Mouse (Mus musculus): ENCODE results near the gene Krt28. TPM values are rescaled to one million over a fixed set of nuclear protein-coding genes. Genes with fewer than 3 reads are reported as not detected.

Krt28 gene
- polyA plus RNA-seq, 1 experiment from 2014 or later = 0.45 TPM

DNA sequence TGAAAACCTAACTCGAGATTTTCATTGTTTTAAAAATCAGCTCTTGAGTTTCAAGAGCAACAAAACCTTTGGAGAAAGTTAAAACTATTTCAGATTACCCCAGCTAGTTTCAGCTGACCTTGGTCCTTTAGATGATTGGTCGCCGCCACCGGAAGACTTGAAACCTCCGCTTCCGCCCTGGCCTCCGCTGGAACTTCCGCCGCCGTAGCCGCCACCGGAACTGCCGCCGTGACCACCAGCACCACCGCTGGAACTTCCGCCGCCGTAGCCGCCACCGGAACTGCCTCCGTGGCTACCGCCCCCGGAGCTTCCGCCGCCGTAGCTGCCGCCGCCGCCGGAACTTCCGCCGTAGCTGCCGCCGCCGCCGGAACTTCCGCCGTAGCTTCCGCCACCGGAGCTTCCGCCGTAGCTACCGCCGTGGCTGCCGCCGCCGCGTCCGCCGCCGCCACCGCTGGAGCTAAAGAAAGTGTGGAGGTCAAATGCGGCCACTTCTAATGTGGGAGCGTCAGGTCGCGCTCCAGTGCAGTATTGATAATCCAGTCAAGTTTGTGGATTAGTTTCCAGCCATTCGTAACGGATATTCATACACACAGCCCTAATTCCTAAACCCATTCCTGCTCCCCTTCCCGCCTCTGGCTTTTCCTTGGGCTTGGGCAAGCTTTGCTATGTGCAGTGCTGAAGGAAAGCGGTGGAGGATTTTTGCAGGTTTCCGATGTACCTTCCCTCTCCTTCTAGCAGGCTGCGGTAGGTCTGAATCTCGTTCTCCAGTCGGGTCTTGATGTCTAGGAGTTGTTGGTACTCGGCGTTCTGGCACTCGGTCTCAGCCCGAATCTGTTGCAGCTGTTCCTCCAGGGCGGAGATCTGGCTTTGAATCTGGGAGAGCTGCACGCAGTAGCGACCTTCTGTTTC is 11.4 kb upstream of the Krt28 start:
- peak overlapping the region; percentile 71 for H3K9ac ChIP-seq (ENCODE audit: low read length)
- no peaks in the 10 kb centered on the region for H3K27me3 ChIP-seq (ENCODE audit: control insufficient read depth, insufficient read depth, low read length)
- WGBS = 2% methylated on average over 71 of the region's 71 CpGs
- no peaks in the 10 kb centered on the region; the same call in 1 of the 2 replicates for H3K36me3 ChIP-seq (ENCODE audit: control insufficient read depth, insufficient read depth, low read length)
- H3K4me2 ChIP-seq (ENCODE audit: low read depth, low read length, severe bottlenecking) = peak overlapping the region; percentile 77
- peak; percentile 90 for ATAC-seq (replicated peaks; ENCODE audit: low FRiP score)
- peak overlapping the region; percentile 96 for H3K27ac ChIP-seq (ENCODE audit: low read depth, low read length)
- no peaks in the 10 kb centered on the region for H3K9me3 ChIP-seq (ENCODE audit: control insufficient read depth, low read length)
- DNase-seq (ENCODE audit: low spot score) = peak; percentile 95
- no peaks in the 10 kb centered on the region; the same call in 1 of the 2 replicates for H3K4me1 ChIP-seq (replicated peaks; ENCODE audit: control insufficient read depth, insufficient read depth, low read length)
- H3K4me3 ChIP-seq (ENCODE audit: low read depth, low read length) = peak overlapping the region; percentile 57

DNA sequence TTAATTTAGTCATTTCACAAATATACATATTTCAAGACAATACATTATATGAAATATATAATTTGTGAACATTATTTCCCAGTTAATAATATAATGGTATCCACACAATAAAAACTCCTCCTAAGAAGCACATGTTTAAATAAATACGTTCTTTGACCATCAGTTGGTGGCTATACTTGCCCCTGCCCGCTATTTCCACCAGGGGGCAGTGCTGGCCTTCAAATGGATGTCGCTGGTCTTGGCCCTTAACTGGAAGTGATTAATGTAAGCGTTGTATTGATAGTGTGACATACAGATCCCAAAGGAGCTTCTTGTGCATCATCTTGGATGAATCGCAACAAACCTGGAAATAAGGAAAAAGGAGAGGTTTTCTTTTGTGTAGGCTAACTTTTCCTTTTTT is 4.9 kb upstream of the Krt28 start:
- Histone ChIP-seq H3K4me1 (replicated peaks; ENCODE audit: control insufficient read depth, insufficient read depth, low read length) (no peaks in the 10 kb centered on the region), H3K27me3 (ENCODE audit: control insufficient read depth, insufficient read depth, low read length) (no peaks in the 10 kb centered on the region), H3K4me2 (ENCODE audit: low read depth, low read length, severe bottlenecking) (no peak overlapping the region), H3K9me3 (ENCODE audit: control insufficient read depth, low read length) (no peaks in the 10 kb centered on the region), H3K27ac (ENCODE audit: low read depth, low read length) (no peak overlapping the region), H3K9ac (ENCODE audit: low read length) (no peak overlapping the region), H3K4me3 (ENCODE audit: low read depth, low read length) (no peak overlapping the region), H3K36me3 (ENCODE audit: control insufficient read depth, insufficient read depth, low read length) (no peaks in the 10 kb centered on the region)
- DNase-seq (ENCODE audit: low spot score) (peak; percentile 84), ATAC-seq (replicated peaks; ENCODE audit: low FRiP score) (no peak)
- WGBS = 13% methylated on average over 5 of the region's 5 CpGs

DNA sequence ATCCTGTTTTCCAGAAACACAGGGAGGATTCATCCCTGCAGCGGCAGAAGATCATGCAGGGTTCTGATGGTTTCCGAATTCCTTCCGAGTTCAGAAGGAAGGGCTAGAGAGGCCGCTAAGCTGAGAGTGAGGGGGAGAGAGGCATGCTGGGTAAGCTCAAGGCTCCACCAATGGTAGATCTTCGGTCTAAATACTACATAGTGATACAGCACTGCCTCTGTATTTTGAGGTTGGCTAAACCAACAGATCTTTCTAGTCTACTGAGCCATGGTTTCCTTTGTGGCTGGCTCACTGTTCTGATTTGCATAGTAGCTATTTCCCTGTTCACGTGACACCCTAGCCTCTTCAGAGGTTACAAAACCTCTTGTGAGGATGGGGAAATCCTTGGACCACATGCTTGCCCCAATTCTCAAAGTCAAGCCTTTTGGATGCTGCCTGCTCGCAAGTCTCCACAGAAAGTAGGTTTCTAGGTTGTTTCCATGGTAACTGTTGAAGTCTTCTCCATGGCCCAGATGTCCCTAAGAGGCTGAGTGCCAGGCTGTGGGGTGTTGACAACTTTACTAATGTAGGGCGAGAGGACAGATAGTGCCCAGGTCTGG is 4.8 kb downstream of the Krt28 start:
- no peak overlapping the region for H3K4me3 ChIP-seq (ENCODE audit: low read depth, low read length)
- WGBS = 90% methylated on average over 8 of the region's 8 CpGs
- no peak overlapping the region for H3K4me2 ChIP-seq (ENCODE audit: low read depth, low read length, severe bottlenecking)
- H3K9me3 ChIP-seq (ENCODE audit: control insufficient read depth, low read length) = no peaks in the 10 kb centered on the region
- no peaks in the 10 kb centered on the region for H3K4me1 ChIP-seq (replicated peaks; ENCODE audit: control insufficient read depth, insufficient read depth, low read length)
- ATAC-seq (replicated peaks; ENCODE audit: low FRiP score) = no peak
- no peak overlapping the region for H3K9ac ChIP-seq (ENCODE audit: low read length)
- H3K27me3 ChIP-seq (ENCODE audit: control insufficient read depth, insufficient read depth, low read length) = no peaks in the 10 kb centered on the region
- no peak overlapping the region for H3K27ac ChIP-seq (ENCODE audit: low read depth, low read length)
- no peak for DNase-seq (ENCODE audit: low spot score)
- no peaks in the 10 kb centered on the region for H3K36me3 ChIP-seq (ENCODE audit: control insufficient read depth, insufficient read depth, low read length)

DNA sequence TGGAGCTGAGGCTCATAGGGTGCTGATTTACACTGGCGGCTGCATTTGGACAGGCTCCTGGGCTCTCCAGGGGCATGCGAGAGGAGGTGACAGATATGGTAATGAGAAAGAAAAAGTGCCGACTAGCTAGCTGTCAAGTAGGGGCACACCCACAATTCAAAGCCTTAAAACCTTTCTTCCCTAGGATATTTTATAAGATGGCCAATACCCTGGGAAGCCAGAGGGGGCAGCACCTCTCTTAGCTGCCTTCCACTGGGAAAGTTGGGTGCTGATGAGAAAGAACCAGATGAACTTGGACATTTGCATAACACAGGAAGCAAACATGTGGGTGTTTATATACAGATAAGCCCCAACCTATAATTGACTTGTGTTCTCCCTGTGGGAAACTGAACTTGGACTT is 5.5 kb downstream of the Krt28 start:
- Histone ChIP-seq H3K9me3 (ENCODE audit: control insufficient read depth, low read length) (no peaks in the 10 kb centered on the region), H3K27ac (ENCODE audit: low read depth, low read length) (no peak overlapping the region), H3K9ac (ENCODE audit: low read length) (no peak overlapping the region), H3K27me3 (ENCODE audit: control insufficient read depth, insufficient read depth, low read length) (no peaks in the 10 kb centered on the region), H3K4me2 (ENCODE audit: low read depth, low read length, severe bottlenecking) (no peak overlapping the region), H3K4me1 (replicated peaks; ENCODE audit: control insufficient read depth, insufficient read depth, low read length) (no peaks in the 10 kb centered on the region), H3K36me3 (ENCODE audit: control insufficient read depth, insufficient read depth, low read length) (no peaks in the 10 kb centered on the region), H3K4me3 (ENCODE audit: low read depth, low read length) (no peak overlapping the region)
- ATAC-seq (replicated peaks; ENCODE audit: low FRiP score) (no peak), DNase-seq (ENCODE audit: low spot score) (peak; percentile 54)
- 30% methylated on average over 3 of the region's 3 CpGs for WGBS

DNA sequence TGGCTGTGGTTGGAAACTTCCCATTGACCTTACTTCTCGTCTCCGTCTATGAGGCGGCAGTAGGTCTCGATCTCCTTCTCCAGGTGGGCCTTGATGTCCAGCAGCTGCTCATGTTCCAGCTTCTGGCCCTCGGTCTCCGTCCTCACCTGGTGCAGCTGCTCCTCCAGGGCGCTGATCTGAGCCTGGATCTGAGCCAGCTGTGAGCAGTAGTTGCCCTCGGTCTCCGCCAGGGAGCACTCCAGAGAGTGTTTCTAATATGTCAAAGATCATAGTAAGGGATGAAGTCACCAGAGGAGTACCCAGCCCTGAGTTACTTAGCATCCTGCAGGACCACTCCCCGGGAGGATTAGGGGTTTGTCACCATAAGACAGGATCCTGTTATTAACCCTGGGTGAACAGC is 7.9 kb downstream of the Krt28 start:
- Histone ChIP-seq H3K27me3 (ENCODE audit: control insufficient read depth, insufficient read depth, low read length) (no peaks in the 10 kb centered on the region), H3K4me2 (ENCODE audit: low read depth, low read length, severe bottlenecking) (no peak overlapping the region), H3K9me3 (ENCODE audit: control insufficient read depth, low read length) (no peaks in the 10 kb centered on the region), H3K36me3 (ENCODE audit: control insufficient read depth, insufficient read depth, low read length) (no peaks in the 10 kb centered on the region), H3K9ac (ENCODE audit: low read length) (no peak overlapping the region), H3K4me1 (replicated peaks; ENCODE audit: control insufficient read depth, insufficient read depth, low read length) (no peaks in the 10 kb centered on the region), H3K27ac (ENCODE audit: low read depth, low read length) (no peak overlapping the region), H3K4me3 (ENCODE audit: low read depth, low read length) (no peak overlapping the region)
- ATAC-seq (replicated peaks; ENCODE audit: low FRiP score) (no peak), DNase-seq (ENCODE audit: low spot score) (peak; percentile 53)
- 54% methylated on average over 10 of the region's 10 CpGs for WGBS

DNA sequence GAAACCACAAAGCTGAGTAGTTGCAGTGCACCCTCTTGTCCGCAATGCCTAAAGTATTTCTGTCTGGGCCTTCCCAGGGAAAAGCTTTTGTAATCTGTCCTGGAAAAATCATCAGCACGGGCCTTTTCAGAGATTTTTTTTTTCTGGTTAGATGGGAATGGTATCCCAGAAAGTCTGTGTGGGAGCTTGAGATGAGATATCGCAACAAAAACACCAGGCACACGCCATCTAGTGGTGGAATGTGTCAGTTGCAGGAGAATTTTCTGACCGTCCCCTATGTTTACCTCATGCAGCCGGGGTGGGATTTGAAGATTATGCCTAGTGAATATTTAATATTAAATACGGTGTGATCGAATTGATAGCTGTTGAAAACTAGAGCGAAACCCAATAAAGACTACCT is 10.3 kb downstream of the Krt28 start:
- WGBS = 33% methylated on average over 9 of the region's 9 CpGs

DNA sequence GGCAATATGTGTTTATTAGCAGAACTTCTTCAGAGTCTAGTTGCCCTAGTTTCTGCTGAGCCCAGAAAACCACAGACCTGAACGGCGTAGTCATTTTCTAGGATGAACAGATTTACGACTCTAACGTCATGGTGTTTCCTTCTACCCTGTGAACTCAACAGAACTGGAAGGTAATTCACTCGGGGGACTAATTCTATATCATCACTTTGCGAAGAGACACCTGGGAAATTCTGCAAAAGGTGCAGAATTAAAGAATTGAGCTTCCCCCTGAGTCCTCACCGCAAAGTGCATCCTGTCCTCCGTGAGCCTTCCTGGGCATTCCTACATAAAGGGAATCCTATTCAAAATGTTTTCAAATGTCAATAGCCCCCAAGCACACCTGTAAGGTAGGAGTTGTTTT is 13.3 kb downstream of the Krt28 start:
- WGBS = 94% methylated on average over 8 of the region's 8 CpGs
- DNase-seq (ENCODE audit: low spot score) (no peak), ATAC-seq (replicated peaks; ENCODE audit: low FRiP score) (no peak)
- no peak overlapping the region for H3K4me2 ChIP-seq (ENCODE audit: low read depth, low read length, severe bottlenecking)
- H3K27ac ChIP-seq (ENCODE audit: low read depth, low read length) = no peak overlapping the region
- H3K27me3 ChIP-seq (ENCODE audit: control insufficient read depth, insufficient read depth, low read length) = no peaks in the 10 kb centered on the region
- H3K9me3 ChIP-seq (ENCODE audit: control insufficient read depth, low read length) = no peaks in the 10 kb centered on the region
- no peak overlapping the region for H3K9ac ChIP-seq (ENCODE audit: low read length)
- H3K4me1 ChIP-seq (replicated peaks; ENCODE audit: control insufficient read depth, insufficient read depth, low read length) = no peaks in the 10 kb centered on the region
- H3K36me3 ChIP-seq (ENCODE audit: control insufficient read depth, insufficient read depth, low read length) = no peaks in the 10 kb centered on the region
- no peak overlapping the region for H3K4me3 ChIP-seq (ENCODE audit: low read depth, low read length)

More for the DNA sequence above, 10.3 kb downstream of the Krt28 start:
- no peak overlapping the region for H3K27ac ChIP-seq (ENCODE audit: low read depth, low read length)
- no peaks in the 10 kb centered on the region for H3K4me1 ChIP-seq (replicated peaks; ENCODE audit: control insufficient read depth, insufficient read depth, low read length)
- no peaks in the 10 kb centered on the region for H3K27me3 ChIP-seq (ENCODE audit: control insufficient read depth, insufficient read depth, low read length)
- no peak overlapping the region for H3K4me2 ChIP-seq (ENCODE audit: low read depth, low read length, severe bottlenecking)
- ATAC-seq (replicated peaks; ENCODE audit: low FRiP score) (no peak), DNase-seq (ENCODE audit: low spot score) (peak; percentile 66)
- H3K9me3 ChIP-seq (ENCODE audit: control insufficient read depth, low read length) = no peaks in the 10 kb centered on the region
- no peak overlapping the region for H3K9ac ChIP-seq (ENCODE audit: low read length)
- no peak overlapping the region for H3K4me3 ChIP-seq (ENCODE audit: low read depth, low read length)
- no peaks in the 10 kb centered on the region for H3K36me3 ChIP-seq (ENCODE audit: control insufficient read depth, insufficient read depth, low read length)

DNA sequence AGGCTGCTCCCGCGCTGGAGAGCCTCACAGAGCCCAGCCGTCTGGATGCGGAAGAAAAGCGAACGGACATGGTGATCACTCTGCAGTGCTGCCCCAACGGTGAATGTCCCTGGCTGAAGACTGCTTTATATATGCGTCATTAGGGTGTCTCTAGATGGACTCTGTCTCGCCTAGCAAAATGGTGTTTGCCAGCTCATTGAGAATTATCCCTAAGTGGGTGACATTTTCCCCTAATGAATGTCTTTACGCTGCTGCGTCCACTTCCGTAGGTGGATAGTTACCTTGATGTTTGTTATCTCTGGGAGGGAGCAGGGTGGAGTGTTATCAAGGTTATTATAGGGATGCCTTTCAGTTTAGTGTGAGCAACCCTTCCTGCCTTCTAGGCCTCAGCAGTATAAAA is 23.7 kb downstream of the Krt28 start, which contains the start of gene Krt27:
TSS of gene Krt27 (minus strand) at position 101 of the 400 bp plus-strand sequence.
- ATAC-seq (replicated peaks; ENCODE audit: low FRiP score) = no peak
- Histone ChIP-seq H3K4me1 (replicated peaks; ENCODE audit: control insufficient read depth, insufficient read depth, low read length) (no peaks in the 10 kb centered on the region), H3K9ac (ENCODE audit: low read length) (no peak within 1 kb of the TSS), H3K4me2 (ENCODE audit: low read depth, low read length, severe bottlenecking) (no peak within 1 kb of the TSS), H3K9me3 (ENCODE audit: control insufficient read depth, low read length) (no peaks in the 10 kb centered on the region), H3K27me3 (ENCODE audit: control insufficient read depth, insufficient read depth, low read length) (no peaks in the 10 kb centered on the region), H3K27ac (ENCODE audit: low read depth, low read length) (no peak within 1 kb of the TSS), H3K4me3 (ENCODE audit: low read depth, low read length) (no peak within 1 kb of the TSS), H3K36me3 (ENCODE audit: control insufficient read depth, insufficient read depth, low read length) (no peaks in the 10 kb centered on the region)
- WGBS = 85% methylated on average over 12 of the region's 12 CpGs
- no peak for DNase-seq (ENCODE audit: low spot score)
